Mouse (Mus musculus): ENCODE data around the gene Olfr1061. TPM values are rescaled to one million over a fixed set of nuclear protein-coding genes. Genes with fewer than 3 reads are reported as not detected.
"Not testable (repeated sequence)": the region's sequence is repeated elsewhere in the genome, so short reads cannot be mapped to it uniquely, and the experiment has no call there.

Gene Olfr1061
- polyA plus RNA-seq, 1 experiment from 2014 or later = not detected

DNA sequence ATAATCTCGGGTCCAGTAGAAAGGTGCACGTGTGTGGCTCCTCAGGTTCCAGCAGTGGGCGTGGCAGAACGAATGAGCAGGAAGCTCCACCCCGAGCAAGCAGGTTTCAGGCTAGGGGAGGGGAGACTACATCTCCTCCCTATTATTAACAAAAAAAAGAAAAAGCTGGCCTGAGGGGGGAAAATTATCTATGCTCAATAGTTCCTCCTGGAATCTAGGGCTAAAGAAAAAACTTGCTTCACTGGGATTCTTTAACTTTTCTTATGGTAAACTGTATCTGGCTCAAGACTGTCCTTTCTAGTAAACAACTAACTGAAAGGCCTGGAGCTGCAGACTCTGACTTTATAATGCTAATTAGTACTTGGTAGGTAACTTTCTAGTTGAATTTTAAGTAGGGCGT is 47.5 kb downstream of the Olfr1061 start:
- H3K4me3 ChIP-seq (replicated peaks; ENCODE audit: low read length); H3K4me2 ChIP-seq (ENCODE audit: low read depth, low read length); H3K9me3 ChIP-seq (replicated peaks; ENCODE audit: control insufficient read depth, low read length); H3K4me1 ChIP-seq (ENCODE audit: control insufficient read depth, insufficient read depth, low read length); ATAC-seq (ENCODE audit: insufficient read depth, low FRiP score); H3K27ac ChIP-seq (ENCODE audit: low read length); H3K9ac ChIP-seq (ENCODE audit: low read length); H3K36me3 ChIP-seq (ENCODE audit: control insufficient read depth, insufficient read depth, low read length); H3K27me3 ChIP-seq (ENCODE audit: control insufficient read depth, insufficient read depth, low read length): not testable (repeated sequence)
- WGBS = 67% methylated on average over 1 of the region's 6 CpGs

Other genes with a start within 250 kb of the Olfr1061 start
- not detected in 2 replicates for gene Olfr1043, start 246.5 kb downstream of the Olfr1061 start, polyA plus RNA-seq (2015; fragmentation: Nextera tagmentation; extraction: Ambion mirVana)
- gene Olfr1044, start 236.2 kb downstream of the Olfr1061 start, polyA plus RNA-seq (2015; fragmentation: Nextera tagmentation; extraction: Ambion mirVana) = not detected in 2 replicates
- not detected in 2 replicates for gene Olfr52, start 228.4 kb downstream of the Olfr1061 start, polyA plus RNA-seq (2015; fragmentation: Nextera tagmentation; extraction: Ambion mirVana)
- gene Olfr1045, start 211.0 kb downstream of the Olfr1061 start, polyA plus RNA-seq (2015; fragmentation: Nextera tagmentation; extraction: Ambion mirVana) = not detected in 2 replicates
- not detected in 2 replicates for gene Olfr1046, start 194.7 kb downstream of the Olfr1061 start, polyA plus RNA-seq (2015; fragmentation: Nextera tagmentation; extraction: Ambion mirVana)
- not detected in 2 replicates for gene Olfr1047, start 182.6 kb downstream of the Olfr1061 start, polyA plus RNA-seq (2015; fragmentation: Nextera tagmentation; extraction: Ambion mirVana)
- not detected in 2 replicates for gene Olfr1048, start 173.8 kb downstream of the Olfr1061 start, polyA plus RNA-seq (2015; fragmentation: Nextera tagmentation; extraction: Ambion mirVana)
- gene Olfr1049, start 155.7 kb downstream of the Olfr1061 start, polyA plus RNA-seq (2015; fragmentation: Nextera tagmentation; extraction: Ambion mirVana) = not detected in 2 replicates
- gene Olfr1051, start 135.0 kb downstream of the Olfr1061 start, polyA plus RNA-seq (2015; fragmentation: Nextera tagmentation; extraction: Ambion mirVana) = not detected in 2 replicates
- gene Olfr1052, start 121.6 kb downstream of the Olfr1061 start, polyA plus RNA-seq (2015; fragmentation: Nextera tagmentation; extraction: Ambion mirVana) = not detected in 2 replicates
- gene Olfr1053, start 98.8 kb downstream of the Olfr1061 start, polyA plus RNA-seq (2015; fragmentation: Nextera tagmentation; extraction: Ambion mirVana) = not detected in 2 replicates
- gene Olfr1054, start 78.6 kb downstream of the Olfr1061 start, polyA plus RNA-seq (2015; fragmentation: Nextera tagmentation; extraction: Ambion mirVana) = not detected in 2 replicates
- not detected in 2 replicates for gene Olfr1055, start 63.8 kb downstream of the Olfr1061 start, polyA plus RNA-seq (2015; fragmentation: Nextera tagmentation; extraction: Ambion mirVana)
- not detected in 2 replicates for gene Olfr1056, start 51.6 kb downstream of the Olfr1061 start, polyA plus RNA-seq (2015; fragmentation: Nextera tagmentation; extraction: Ambion mirVana)
- not detected in 2 replicates for gene Olfr1057, start 35.7 kb downstream of the Olfr1061 start, polyA plus RNA-seq (2015; fragmentation: Nextera tagmentation; extraction: Ambion mirVana)
- gene Olfr1058, start 25.5 kb downstream of the Olfr1061 start, polyA plus RNA-seq (2015; fragmentation: Nextera tagmentation; extraction: Ambion mirVana) = not detected in 2 replicates
- gene Olfr1062, start 12.7 kb upstream of the Olfr1061 start, polyA plus RNA-seq (2015; fragmentation: Nextera tagmentation; extraction: Ambion mirVana) = not detected in 2 replicates
- gene Olfr1065, start 36.5 kb upstream of the Olfr1061 start, polyA plus RNA-seq (2015; fragmentation: Nextera tagmentation; extraction: Ambion mirVana) = not detected in 2 replicates
- not detected in 2 replicates for gene Olfr1066, start 42.2 kb upstream of the Olfr1061 start, polyA plus RNA-seq (2015; fragmentation: Nextera tagmentation; extraction: Ambion mirVana)
- gene Olfr228, start 73.3 kb upstream of the Olfr1061 start, polyA plus RNA-seq (2015; fragmentation: Nextera tagmentation; extraction: Ambion mirVana) = not detected in 2 replicates
- not detected in 2 replicates for gene Olfr1076, start 94.4 kb upstream of the Olfr1061 start, polyA plus RNA-seq (2015; fragmentation: Nextera tagmentation; extraction: Ambion mirVana)
- gene Olfr1079, start 128.4 kb upstream of the Olfr1061 start, polyA plus RNA-seq (2015; fragmentation: Nextera tagmentation; extraction: Ambion mirVana) = not detected in 2 replicates
- not detected in 2 replicates for gene Olfr1080, start 144.2 kb upstream of the Olfr1061 start, polyA plus RNA-seq (2015; fragmentation: Nextera tagmentation; extraction: Ambion mirVana)
- not detected in 2 replicates for gene Olfr1082, start 184.9 kb upstream of the Olfr1061 start, polyA plus RNA-seq (2015; fragmentation: Nextera tagmentation; extraction: Ambion mirVana)
- not detected in 2 replicates for gene Olfr1084, start 225.7 kb upstream of the Olfr1061 start, polyA plus RNA-seq (2015; fragmentation: Nextera tagmentation; extraction: Ambion mirVana)
- gene Olfr1085, start 248.0 kb upstream of the Olfr1061 start, polyA plus RNA-seq (2015; fragmentation: Nextera tagmentation; extraction: Ambion mirVana) = not detected in 2 replicates